Mouse (Mus musculus): ENCODE results near the gene Ccna2.

The Ccna2 gene

DNA sequence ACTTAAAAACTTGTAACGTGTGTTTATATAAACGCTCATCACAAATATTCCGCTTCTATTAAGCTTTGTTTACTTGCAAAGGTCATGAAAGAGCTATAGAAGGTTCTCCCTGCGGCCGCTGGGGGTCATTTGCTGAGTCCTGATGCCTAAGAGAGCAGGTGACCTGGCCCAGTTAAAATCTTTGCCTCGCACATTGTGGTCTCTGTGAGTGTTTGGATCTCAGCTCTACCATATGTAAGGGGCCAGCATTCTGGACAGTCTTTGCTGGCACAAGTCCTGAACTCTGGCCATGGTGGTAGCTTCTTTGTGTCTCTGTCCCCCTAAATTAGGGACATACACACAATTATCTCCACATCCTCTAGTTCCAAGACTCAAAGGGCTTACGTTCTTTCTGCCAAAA, 39.2 kb downstream of the Ccna2 start:
- DNase-seq = no peak

DNA sequence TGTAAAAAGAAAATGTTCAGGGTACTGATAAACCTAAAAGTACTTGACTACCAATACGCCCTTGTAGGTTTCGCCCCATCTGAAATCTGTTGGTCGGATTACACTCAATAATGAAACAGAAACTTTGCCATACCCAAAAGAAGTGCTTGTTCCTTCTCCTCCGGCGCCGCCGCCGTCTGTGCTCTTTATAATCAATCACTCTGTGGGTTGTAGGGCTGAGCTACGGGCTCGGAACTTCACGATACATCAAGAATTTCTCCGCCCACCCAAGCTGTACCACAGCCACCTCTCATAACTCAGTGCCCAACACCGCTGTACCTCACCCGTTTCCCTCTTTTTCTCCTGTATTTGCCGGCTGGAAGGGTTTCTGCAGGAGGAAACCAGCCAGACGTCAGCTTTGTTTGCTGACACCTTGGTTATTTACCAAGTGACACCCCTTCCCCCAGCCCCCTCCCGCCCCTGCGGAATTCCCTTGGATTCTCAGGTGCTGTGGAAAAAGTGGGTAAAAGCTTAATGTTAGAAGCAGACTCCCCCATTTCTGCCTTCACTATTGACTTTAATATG, 39.9 kb downstream of the Ccna2 start:
- DNase-seq = no peak

DNA sequence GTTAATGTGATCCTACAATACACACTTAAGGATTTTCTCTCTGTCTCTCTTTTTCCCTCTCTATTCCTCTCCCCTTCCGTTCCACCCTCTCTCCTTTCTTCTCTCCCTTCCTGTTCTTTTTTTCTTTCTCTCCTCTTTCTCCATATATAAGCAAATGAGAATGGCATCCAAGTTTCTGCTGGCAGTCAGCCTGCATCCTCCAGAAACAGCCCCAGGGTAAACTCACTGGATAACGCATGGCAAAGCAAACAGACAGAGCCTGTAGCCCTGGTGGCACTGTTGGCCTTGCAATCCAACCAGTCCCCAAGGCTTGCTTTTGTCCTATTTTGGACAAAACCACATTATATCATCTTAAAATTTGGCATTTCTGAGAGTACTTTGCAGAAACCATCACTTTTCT, 40.7 kb downstream of the Ccna2 start:
- no peak for DNase-seq

DNA sequence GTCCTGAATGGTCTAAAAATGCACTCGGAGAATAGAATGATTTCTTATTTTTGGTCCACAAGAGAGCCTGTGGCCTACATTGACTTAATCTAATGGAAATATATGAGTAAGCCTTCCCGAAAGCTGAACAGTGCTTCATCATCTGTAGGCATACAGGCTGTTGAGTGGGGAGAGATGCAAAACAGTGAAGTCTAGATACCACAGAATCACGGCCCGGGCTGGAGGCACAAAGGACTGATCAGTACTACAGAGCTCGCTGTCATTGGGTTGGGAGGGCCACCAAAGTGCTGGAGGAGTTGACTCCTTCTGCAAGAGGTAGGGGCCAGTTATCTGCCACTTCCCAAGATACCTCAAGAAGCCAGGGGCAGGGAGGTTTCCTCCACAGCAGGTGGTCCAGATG, 41.2 kb downstream of the Ccna2 start:
- no peak for DNase-seq

DNA sequence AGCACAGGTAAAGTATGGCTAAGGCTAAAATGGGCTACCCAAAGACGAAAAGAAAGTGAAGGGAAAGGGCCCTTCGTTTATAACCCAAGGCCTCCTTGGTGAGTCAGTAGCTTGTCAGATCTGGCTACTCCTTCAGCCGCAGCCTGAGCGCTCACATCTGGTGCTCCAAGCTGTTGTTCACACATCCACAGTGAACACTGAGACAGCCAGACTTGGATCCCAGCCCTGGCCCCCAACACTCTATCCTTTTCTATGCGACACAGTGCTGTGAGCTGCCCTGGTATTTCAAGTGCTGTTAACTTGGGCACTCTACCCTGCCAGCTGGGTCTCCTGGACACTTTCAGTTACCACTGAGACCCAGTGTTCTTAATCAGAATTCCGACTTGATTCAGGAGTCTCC, 41.6 kb downstream of the Ccna2 start:
- DNase-seq = no peak

DNA sequence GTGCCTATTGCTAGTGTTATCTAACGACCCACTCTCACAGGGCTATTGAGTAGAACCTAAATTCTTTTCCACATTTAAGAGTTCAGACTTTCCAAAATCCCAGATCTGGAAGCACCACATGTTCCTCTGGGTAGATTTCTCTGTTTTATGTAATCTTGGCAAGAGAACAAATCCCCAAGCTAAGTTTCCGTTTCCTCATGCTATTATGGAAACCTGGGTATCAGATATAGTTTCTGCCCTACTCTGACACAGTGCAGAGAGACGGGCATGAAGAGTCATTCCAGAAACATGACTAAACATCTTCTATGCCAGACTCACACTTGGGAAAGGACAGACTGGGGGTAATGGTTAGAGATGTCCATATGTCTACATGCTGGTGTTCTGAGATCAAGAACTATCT, 47.5 kb downstream of the Ccna2 start:
- DNase-seq = no peak

DNA sequence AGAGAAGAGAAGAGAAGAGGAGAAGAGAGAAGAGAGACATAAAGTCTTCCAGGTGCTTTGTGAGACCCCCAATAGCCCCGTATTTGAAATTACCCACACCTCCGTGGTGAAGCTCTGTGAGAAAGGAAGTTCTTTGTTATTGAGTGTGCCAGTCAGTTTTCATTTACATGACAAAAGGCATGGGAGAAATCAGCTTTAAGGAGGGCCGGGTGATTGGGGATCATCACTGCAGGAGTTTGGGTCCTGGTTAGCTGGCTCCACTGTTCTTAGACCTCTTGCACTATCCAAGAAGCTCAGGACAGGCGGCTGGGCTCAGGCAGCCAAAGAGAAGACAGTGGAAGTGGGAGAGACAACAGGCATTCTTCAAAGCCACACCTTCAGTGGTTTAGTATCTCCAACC, 49.8 kb downstream of the Ccna2 start:
- no peak for DNase-seq

DNA sequence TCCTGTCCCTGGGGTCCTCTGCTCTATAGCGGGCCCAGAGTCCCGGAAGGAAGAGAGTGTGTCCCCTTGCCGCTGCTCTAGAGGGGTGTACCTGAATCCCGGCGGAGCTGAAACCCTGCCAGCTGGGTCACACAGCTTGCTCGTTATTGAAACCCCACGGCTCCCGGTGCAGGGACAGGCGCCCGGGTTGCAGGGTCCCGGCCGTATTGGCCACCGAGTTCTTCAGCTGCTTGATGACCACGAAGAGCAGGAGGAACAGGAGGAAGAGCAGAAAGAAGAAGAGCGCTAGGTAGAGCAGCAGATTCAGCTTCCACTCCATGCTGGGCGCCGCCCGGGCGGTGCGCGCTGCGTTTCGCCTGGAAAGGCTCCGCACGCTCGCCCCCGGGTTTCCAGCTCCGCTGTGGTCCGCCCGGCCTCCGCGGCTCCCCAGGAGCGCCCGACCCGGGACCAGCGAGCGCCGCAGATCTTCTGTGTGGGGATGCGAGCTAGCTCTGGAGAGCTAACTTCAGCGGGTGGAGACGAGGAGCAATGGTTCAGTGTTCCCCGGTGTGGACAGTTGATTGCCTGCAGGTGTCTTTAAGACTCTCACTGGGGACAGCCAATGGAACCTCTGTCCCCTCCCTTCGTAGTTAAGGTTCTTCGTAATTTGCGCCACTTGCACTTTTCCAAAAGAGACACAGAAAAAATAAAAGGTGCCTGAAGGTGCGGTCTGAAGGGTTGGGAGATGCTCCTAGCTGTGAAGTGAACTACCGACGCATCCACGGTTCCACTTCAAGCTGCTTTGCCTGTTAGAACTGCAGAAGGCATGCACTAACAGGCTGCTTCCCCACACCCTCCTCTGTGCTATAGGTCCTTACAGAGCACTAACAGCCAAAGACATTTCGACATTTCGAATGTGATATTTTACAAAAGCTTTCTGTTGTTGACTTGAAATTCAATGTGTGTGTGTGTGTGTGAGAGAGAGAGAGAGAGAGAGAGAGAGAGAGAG, 50.6 kb downstream of the Ccna2 start, which contains the start of gene Gm11549:
Gm11549 (minus strand) TSS at position 741 of the 988 bp plus-strand sequence.
- no peak for DNase-seq

DNA sequence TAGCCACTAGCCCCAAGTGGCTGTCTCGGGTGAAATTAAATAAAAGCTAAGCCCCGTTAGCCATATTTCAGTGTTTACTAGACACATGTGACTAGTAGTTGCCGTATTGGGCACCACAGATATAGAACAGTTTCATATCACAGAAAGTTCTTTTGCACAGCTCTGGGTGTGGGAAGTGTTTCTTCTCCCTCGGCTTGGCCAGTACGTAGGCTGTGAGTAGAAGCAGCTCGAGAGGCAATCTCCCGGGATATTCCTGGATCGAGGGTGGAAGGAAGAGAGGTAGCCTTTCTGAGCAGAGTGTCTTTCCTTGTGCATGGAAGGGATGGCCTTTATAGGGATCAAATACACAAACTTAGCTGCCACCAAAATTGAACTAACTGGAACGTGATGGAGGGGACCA, 55.8 kb downstream of the Ccna2 start:
- no peak for DNase-seq
